Mouse (Mus musculus) brown adipose tissue, adult 24 weeks (tissue): ENCODE data around the gene Tmem254b. TPM values are rescaled to one million over a fixed set of nuclear protein-coding genes. Genes with fewer than 3 reads are reported as not detected.

Experiments
- polyA plus RNA-seq: library from polyadenylated mRNA; stranded (reverse); fragments of >200 nt; gene quantifications from 2 replicates; pipeline ENCODE4 v1.2.4, GENCODE M21; 2012; ENCODE audit not compliant: missing spikeins, insufficient read depth, insufficient read length

Tmem254b gene
- polyA plus RNA-seq, 1 experiment, result 96.9 TPM

Other genes with a start within 250 kb of the Tmem254b start
- gene Duxbl1, start 228.5 kb downstream of the Tmem254b start, polyA plus RNA-seq, result not detected in 2 replicates
- gene Gm9780, start 164.3 kb downstream of the Tmem254b start, polyA plus RNA-seq, result 12.8 and 46.7 TPM in 2 replicates
- gene Tmem254c, start 139.7 kb downstream of the Tmem254b start, polyA plus RNA-seq, result not detected in 2 replicates
- gene Cphx2, start 125.5 kb downstream of the Tmem254b start, polyA plus RNA-seq, result not detected in 2 replicates
- gene Cphx3, start 124.7 kb downstream of the Tmem254b start, polyA plus RNA-seq, result not detected in 2 replicates
- not detected in 2 replicates for gene Duxbl2, start 88.7 kb downstream of the Tmem254b start, polyA plus RNA-seq
- 81.7 and 83.1 TPM in 2 replicates for gene Plac9b, start 24.6 kb downstream of the Tmem254b start, polyA plus RNA-seq
- gene Duxbl3, start 50.9 kb upstream of the Tmem254b start, polyA plus RNA-seq, result not detected in 2 replicates